Mouse (Mus musculus): ENCODE results near the gene Isoc2a. TPM values are rescaled to one million over a fixed set of nuclear protein-coding genes. Genes with fewer than 3 reads are reported as not detected.
"Not testable (repeated sequence)": the region's sequence is repeated elsewhere in the genome, so short reads cannot be mapped to it uniquely, and the experiment has no call there.

The Isoc2a gene
- 10 to 100 TPM; 55.3 to 57.3 TPM for total RNA-seq (2021)
- long read RNA-seq, experiment 1, partial matches to known transcripts = 0 of 16 reads
- long read RNA-seq, experiment 1, other reads (novel, unspliced or antisense) = 16 of 16 reads
- long read RNA-seq, experiment 2, partial matches to known transcripts = 11 of 14 reads
- long read RNA-seq, experiment 2, other reads (novel, unspliced or antisense) = 3 of 14 reads

- peak; percentile 91 to 96 for DNase-seq
Observed at GRCm38 (mm10) chr7:4876753-4877221, at the start of gene Isoc2a. TSS of gene Isoc2a (plus strand) at chr7:4877153.

DNA sequence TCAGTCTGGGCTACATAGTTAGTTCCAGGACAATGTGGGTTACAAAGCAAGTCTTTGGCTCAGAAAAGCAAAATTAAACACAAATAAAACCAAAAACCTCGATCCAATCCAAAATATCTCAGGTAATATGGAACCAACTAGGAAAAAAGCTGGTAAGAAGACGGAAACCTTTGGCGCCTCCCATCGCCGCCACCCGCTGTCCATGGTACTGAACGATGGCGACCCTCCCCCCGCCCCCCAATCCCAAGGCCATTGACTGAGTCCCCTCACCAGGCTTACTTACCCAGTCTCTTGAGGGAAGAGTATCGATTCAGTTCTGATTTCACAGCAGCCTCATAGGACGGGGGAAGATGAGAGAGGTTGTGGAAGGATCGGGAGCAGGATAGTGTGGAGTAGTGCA lies 46.5 kb upstream of the Isoc2a start:
- DNase-seq = no peak

- no peak for DNase-seq
Observed at GRCm38 (mm10) chr7:4835631-4836327, 41.2 kb upstream of the Isoc2a start.

- DNase-seq = peak; percentile 34 to 46
Observed at GRCm38 (mm10) chr7:4836351-4836792, 40.6 kb upstream of the Isoc2a start.

DNA sequence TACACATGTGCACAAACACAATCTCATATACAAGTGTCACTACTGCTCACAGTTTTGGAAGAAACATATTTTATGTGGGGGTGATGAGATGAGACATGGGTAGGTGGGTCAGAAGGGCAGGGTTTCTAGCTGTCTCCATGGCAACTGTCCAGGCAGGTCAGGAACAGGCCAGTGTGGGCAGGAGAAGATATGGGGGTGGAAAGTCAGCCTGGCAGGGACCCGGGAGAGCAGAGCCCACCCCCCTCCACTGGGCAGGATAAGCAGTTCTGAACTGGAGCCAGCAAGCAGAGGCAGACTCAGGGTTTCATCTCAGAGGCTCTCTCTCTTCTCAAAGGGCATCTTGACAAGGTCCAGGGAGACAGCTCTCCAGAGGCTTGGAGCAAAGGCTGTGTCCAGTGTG lies 39.3 kb upstream of the Isoc2a start:
- no peak for DNase-seq

DNA sequence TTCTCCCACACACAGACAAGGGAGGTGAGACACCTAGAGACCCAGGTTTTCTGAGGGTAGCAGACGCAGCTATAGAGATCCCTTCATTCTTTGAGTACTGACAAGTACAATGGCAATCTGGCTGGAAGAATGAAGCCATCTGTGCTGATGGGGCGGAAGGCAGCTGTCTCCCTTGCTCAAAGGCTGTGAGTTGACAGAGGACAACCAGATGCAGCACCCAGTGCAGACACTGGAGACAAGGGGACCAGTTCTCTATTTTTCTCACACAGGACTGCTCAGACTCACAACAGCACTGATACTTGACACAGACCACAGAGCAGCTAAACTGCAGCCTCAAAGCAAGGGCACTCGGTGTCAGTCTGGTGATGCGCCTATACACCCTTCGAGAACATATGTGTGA lies 34.9 kb upstream of the Isoc2a start:
- DNase-seq = no peak

DNA sequence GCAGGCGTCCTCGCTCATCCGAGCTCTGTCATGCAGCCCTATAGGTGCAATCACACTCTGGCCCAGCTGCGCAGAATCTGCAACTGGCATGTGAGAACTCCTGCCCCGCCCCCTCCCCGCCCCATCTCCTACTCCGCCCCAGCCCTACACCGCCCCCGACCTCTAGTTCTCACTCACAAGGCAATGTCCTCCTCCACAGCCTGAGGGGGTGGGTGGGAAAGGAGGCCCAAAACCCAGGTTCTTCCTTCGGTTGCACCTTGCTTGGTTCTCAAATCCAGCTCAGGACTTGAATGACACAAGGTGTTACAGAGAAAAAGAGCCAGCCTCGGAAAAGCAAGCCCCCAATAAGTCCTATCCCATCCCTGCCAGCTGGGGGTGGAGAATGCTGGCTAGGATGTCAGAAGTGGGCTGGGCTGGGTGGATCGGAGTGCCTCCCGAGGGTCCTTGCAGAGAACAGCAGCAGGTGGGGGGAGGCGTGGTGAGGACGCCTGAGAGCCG lies 34.3 kb upstream of the Isoc2a start:
- DNase-seq = no peak

DNA sequence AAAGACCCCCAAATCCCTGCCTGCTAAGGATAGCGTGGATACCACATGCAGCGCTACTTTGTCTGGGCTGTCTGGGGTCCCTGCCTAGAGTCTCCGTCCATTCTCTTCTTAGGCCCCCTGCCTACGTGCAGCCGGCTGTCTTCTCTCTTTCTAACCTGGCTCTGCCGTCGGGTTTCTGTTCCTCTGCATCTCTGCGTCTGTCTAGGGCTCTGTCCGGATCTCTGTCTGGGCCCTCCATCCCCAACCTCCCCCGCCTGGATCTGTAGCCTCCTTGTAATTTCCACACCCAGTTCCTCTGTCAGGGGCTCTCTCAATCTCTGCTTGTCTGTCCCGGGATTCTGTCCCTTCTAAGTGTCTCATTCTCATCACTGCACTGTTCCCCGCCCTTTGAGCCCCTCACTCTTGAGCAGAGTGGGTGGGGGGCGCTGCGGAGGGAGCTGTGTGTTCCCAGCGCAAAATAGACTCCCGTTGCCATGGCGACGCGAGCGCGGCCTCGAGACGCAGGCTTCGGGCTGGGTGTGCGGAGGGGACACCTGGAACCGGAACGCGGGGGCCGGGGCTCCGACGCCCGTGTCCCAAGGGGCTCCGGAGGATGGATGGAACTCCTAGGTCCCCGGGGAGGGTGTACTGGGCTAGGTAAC lies 33.2 kb upstream of the Isoc2a start:
- DNase-seq = no peak

DNA sequence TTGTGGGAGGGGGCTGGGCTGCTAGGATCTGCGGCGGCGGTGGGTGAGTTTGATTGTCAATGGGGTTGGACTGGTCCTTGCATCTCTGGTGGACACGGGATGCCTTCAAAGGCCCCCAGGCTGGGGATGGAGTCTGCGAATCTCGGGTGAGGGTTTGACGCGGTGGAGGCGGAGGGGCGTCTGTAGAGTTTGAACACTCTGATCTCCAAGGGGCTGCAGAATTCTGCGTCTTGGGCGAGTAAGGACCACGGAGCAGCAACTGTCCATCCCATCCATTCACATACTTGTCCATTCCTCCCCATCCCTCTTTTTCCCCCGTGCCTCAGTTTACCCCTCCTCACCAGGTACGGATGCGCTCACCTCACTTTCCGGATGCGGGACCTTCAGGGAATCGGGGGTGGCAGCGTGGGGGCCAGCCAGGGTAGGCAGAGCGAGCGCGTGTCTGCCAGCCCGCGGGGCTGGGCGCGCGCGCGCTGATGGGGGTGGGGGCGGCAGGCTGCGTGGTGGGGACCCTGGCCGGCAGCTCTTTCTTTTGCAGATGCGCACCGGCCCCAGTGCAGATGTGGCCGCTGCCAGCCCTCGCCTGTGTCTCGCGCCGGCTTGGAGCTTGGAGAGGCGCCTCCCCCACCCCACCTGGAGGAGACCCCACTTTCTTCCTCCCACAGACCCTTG lies 32.6 kb upstream of the Isoc2a start, which contains the start of gene Shisa7:
Shisa7 (minus strand) TSS at position 452 of the 672 bp plus-strand sequence.
- DNase-seq = no peak

- DNase-seq = peak; percentile 33 to 44
Observed at GRCm38 (mm10) chr7:4844917-4845309, 32.0 kb upstream of the Isoc2a start.

DNA sequence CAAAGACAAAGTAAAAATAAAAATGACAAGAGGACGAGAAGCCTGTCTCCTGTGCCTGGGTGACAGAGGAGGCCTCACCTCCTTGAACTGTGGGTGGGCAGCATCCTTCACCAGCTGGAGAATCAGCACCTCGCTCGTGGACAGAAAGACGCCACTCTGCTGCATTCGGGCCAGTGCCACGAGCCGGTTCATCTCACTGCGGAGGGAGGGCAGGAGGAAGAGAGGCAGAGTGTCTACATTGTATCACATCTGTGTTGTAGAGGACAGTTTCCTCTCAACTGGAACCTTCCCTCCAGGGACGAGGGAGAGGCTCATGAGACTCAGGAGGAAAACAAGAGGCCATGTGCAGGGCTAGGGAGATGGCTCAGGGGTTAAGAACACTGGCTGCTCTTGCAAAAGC lies 27.6 kb upstream of the Isoc2a start:
- DNase-seq = no peak

DNA sequence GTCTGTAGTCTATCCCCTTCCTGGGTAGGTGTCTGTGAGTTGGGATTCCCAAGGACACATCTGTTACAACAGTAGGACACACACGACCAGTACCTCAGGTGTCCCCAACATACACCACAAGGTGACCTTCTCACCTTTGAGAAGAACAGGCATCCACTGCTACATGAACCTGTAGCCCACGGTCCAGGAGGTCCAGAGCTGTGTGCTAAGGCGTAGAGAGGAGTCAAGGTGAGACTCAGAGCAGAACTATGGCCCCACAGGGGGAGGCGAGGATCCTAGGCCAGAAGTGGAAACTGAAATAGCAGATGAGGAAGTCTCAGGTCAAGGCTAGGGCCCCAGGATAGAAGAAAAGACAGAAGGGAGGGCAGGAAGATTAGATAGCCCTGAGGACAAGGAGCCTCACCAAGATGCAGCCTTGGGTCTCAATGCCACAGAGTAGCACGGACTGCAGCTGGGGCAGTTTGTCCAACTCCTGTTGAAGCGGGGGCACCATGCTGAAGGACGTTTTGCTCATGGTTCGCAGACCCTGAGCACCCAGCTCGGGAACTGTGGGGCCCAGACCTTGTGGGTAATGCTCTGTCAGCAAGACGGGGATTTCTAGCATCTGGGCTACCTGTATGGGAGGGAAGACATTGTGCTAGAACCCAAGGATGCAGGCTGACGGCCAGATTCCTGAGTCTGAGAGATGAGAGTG lies 26.2 kb upstream of the Isoc2a start:
- DNase-seq = no peak

DNA sequence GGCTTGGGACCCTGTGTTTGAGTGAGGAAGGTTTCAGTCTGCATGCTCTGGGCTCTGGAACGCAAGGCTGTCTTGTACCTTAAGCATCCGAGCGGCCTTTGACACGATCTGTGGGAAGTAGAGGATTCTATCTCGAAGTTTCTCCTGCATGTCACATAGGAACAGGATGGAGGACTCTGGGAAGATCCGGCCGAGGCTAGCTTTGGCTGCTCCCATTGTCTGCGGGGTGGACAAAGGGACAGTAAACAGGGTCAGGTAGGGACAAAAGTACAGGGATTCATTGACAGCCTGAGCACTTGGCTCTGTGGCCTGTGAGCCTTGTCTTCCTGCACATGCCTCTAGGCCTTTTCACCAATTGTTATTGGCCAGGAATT lies 25.7 kb upstream of the Isoc2a start:
- DNase-seq = no peak

GRCm38 (mm10) chr7:4853613-4854012 lies 23.3 kb upstream of the Isoc2a start:
- DNase-seq = no peak

GRCm38 (mm10) chr7:4856508-4856907 lies 20.4 kb upstream of the Isoc2a start:
- DNase-seq = no peak

- no peak for DNase-seq
Observed at GRCm38 (mm10) chr7:4857321-4857720, 19.6 kb upstream of the Isoc2a start.

DNA sequence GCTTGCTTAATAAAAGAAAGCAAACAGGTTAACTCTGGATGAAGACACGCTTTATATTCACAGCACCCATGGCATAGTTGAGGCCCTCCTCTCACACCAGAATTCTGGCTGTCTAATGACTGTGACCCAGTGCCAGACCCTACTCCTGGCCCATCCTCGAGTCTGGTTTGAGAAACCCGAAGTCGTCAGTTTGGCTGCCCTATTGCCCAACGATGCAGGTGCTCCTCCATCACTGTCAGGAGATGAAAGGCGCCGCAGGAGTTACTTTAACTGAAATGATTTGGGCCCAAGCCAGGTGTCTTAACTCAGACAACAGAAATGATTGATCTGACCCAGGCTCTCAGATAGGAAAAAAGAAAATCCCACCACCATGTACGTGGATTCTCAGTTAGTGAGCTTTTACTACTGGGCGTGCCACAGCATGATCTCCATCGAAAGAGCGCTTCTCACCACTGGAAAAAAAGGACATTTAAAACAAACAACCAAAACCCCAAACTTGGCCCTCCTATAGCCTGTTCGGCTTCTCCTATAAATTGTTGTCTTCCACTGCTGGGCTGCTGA lies 17.5 kb upstream of the Isoc2a start:
- DNase-seq = no peak

DNA sequence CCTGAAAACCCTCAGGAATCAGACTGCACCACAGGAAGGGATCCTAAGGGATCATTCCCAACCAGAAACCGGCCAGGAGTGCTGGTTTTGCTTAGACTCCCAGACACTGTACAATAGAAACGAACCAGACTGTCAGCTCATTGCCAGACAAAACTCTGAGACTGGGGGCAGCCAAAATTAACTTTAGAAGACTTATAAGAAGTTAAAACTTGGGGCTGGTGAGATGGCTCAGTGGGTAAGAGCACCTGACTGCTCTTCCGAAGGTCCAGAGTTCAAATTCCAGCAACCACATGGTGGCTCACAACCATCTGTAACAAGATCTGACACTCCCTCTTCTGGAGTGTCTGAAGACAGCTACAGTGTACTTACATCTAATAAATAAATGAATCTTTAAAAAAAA lies 16.0 kb upstream of the Isoc2a start:
- DNase-seq = not testable (repeated sequence)

DNA sequence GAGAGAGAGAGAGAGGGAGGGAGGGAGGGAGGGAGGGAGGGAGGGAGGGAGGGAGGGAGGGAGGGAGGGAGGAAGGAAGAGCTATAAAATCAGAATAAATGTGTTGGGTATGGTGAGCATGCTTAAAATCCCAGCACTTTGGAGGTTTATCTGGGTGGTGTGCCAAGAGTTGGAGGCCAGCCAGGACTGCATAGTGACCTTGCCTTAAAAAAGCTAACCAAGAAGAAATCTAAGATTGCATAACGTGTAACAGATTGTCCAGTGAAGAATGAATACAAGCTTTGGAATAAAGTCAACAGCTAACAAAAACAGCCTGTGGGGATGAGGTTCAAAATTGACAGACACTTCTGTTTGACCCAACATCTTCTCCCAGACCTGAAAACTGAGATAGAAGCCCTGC lies 13.9 kb upstream of the Isoc2a start:
- peak; percentile 81 to 89 for DNase-seq

DNA sequence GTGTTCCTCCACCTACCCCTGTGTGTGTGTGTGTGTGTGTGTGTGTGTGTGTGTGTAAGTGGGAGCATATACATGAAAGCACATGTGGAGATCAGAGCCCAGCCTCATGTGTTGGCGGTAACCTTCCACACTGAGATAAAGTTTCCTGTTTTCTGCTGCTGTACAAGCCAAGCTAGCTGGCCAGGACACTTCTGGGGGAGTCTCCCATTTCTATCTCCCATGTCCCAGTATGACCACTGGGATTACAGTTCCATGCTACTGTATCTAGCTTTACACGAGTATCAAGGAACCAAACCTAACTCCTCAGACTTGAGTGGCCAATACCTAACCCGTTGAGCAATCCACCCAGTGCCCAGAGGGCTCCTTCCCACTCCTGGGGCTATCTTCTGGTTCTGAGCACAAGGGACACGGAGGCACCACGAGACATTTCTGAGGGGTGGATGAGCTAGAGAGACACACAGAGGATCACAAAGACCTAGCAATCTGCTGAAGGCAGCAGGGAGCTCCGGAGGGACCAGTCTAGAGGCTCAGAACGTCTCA lies 13.3 kb upstream of the Isoc2a start:
- peak; percentile 23 to 25 for DNase-seq

DNA sequence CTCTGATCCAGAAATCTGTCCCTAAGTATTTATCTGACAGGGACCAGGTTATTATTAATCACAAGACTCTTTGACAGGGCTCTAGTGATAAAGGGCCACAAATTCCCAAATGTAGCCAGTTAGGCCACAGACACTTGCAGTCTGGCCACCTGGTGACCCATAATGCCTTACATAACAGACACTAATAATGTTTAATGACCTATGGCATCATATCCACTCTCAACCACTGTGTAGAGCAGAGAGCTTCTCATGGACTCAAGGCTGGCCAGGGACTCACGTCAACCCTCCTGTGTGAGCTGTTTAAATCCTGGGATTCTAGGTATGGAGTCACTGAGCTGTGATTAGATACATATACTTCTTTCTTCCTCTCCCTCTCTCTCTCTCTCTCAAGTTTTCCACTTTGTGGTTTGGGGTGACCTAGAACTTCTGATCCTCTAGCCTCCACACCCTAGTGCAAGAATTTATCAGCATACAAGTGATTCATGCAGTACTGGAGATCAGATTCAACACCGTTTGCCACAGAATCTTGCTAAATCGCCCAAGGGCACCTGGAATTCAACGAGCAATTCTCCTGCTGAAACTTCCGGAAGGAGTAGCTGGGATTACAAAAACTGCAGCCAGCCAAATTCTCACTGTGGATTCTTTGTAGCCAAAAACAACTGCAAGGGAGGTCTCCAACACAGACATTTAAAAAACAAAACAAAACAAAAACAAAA lies 12.7 kb upstream of the Isoc2a start:
- no peak for DNase-seq
